Mouse (Mus musculus) c-Kit-positive CD71-negative TER-119-negative erythroid progenitor cells, embryonic 14.5 days (primary cell): Measurements from ENCODE around the gene Ahsg.

Experiments used
- DNase-seq: peaks from one replicate; pipeline ENCODE4 v3.0.0-alpha.2; 2013; ENCODE audit warnings: low read depth

Ahsg gene

GRCm38 (mm10) chr16:22890683-22891510 lies at the start of gene Ahsg:
TSS of gene Ahsg (plus strand) at chr16:22891277.
- DNase-seq, result no peak

GRCm38 (mm10) chr16:22842871-22843270 lies 48.2 kb upstream of the Ahsg start:
- no peak for DNase-seq

- DNase-seq, result peak; percentile 37
These were observed 46.8 kb upstream of the Ahsg start for GRCm38 (mm10) chr16:22844061-22844801.

- no peak for DNase-seq
These were observed 46.2 kb upstream of the Ahsg start for GRCm38 (mm10) chr16:22844834-22845233.

- DNase-seq, result no peak
These were observed 45.6 kb upstream of the Ahsg start for GRCm38 (mm10) chr16:22845481-22845880.

- DNase-seq, result no peak
These were observed 43.4 kb upstream of the Ahsg start for GRCm38 (mm10) chr16:22847686-22848085.

GRCm38 (mm10) chr16:22848331-22848730 lies 42.7 kb upstream of the Ahsg start:
- no peak for DNase-seq

- DNase-seq, result no peak
These were observed 38.4 kb upstream of the Ahsg start for GRCm38 (mm10) chr16:22852709-22853108.

GRCm38 (mm10) chr16:22856773-22857172 lies 34.3 kb upstream of the Ahsg start:
- DNase-seq, result peak; percentile 37

- DNase-seq, result peak; percentile 92
These were observed 33.5 kb upstream of the Ahsg start, which contains the start of the genes Tbccd1 and Dnajb11 for GRCm38 (mm10) chr16:22857431-22858113. TSS of gene Tbccd1 (minus strand) at chr16:22857669. TSS of gene Dnajb11 (plus strand) at chr16:22857845.

GRCm38 (mm10) chr16:22872397-22872796 lies 18.7 kb upstream of the Ahsg start:
- no peak for DNase-seq

GRCm38 (mm10) chr16:22873369-22873768 lies 17.7 kb upstream of the Ahsg start:
- DNase-seq, result no peak

- peak; percentile 40 for DNase-seq
These were observed 14.6 kb upstream of the Ahsg start for GRCm38 (mm10) chr16:22876218-22877043.

- DNase-seq, result no peak
These were observed 13.3 kb upstream of the Ahsg start for GRCm38 (mm10) chr16:22877660-22878390.

GRCm38 (mm10) chr16:22878716-22879115 lies 12.4 kb upstream of the Ahsg start:
- DNase-seq, result no peak

- no peak for DNase-seq
These were observed 11.0 kb upstream of the Ahsg start for GRCm38 (mm10) chr16:22879945-22880595.

- DNase-seq, result no peak
These were observed 10.2 kb upstream of the Ahsg start for GRCm38 (mm10) chr16:22880900-22881299.

- no peak for DNase-seq
These were observed 9.6 kb upstream of the Ahsg start for GRCm38 (mm10) chr16:22881487-22881886.

GRCm38 (mm10) chr16:22883441-22883840 lies 7.6 kb upstream of the Ahsg start:
- no peak for DNase-seq

- DNase-seq, result no peak
These were observed 5.7 kb upstream of the Ahsg start for GRCm38 (mm10) chr16:22885356-22885755.
